Mouse (Mus musculus): Measurements from ENCODE around the gene Morc2b.

DNA sequence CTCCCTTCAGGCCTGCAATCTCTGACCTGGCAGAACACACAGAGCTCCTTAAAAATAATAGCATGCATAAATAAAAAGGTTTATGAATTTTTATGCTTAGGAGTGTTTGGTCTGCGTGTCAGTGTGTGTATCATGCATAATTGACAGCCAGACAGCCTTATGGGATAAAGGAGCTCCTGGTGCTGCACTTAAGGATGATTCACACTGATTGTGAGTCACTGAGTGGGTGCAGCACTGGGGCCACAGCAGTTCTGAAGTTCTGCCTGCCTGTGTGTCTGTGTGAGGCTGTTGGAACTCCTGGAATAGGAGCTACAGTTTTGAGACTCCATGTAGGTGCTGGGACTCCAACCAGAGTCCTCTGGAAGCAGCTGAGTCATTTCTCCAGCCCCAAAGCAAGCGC is 13.2 kb downstream of the Morc2b start:
- TF ChIP-seq CTCF (IDR thresholded peaks at IDR 0.05; ENCODE audit: low read depth, low read length) (no peak), POLR2AphosphoS5 (IDR thresholded peaks at IDR 0.05; ENCODE audit: insufficient replicate concordance, low read depth, low read length) (no peak), TAL1 (conservative IDR thresholded peaks at IDR 0.05; ENCODE audit: low read depth, low read length) (no peak), GATA1 (IDR thresholded peaks at IDR 0.05; ENCODE audit: borderline replicate concordance, low read length) (no peak)

All from G1E (cell line).